Mouse (Mus musculus) brain, embryonic 14.5 days (tissue): ENCODE results near the gene Lipe.

Experiments
- CTCF ChIP-seq: fragments of 200-500 bp; IDR thresholded peaks from 2 replicates; pipeline ENCODE4 v1.5.1; 2012; ENCODE audit warnings: inconsistent platforms, mild to moderate bottlenecking, moderate library complexity, borderline replicate concordance; ENCODE audit not compliant: insufficient read depth, insufficient read length; ENCODE audit errors: extremely low read depth
- POLR2A ChIP-seq: fragments of 200-500 bp; IDR thresholded peaks from 2 replicates; pipeline ENCODE4 v1.6.1; 2012; ENCODE audit warnings: mild to moderate bottlenecking, inconsistent platforms, borderline replicate concordance; ENCODE audit not compliant: poor library complexity, insufficient read depth, insufficient read length, severe bottlenecking; ENCODE audit errors: extremely low read depth

GRCm38 (mm10) chr7:25410969-25411615 lies 12.6 kb upstream of the Lipe start:
- TF ChIP-seq CTCF (no peak), POLR2A (no peak)
